Mouse (Mus musculus) c-Kit-positive CD71-negative TER-119-negative erythroid progenitor cells, embryonic 14.5 days (primary cell): Measurements from ENCODE around the gene Tnik.

Experiments used
- DNase-seq: peaks from one replicate; pipeline ENCODE4 v3.0.0-alpha.2; 2013; ENCODE audit warnings: low read depth

The Tnik gene

DNA sequence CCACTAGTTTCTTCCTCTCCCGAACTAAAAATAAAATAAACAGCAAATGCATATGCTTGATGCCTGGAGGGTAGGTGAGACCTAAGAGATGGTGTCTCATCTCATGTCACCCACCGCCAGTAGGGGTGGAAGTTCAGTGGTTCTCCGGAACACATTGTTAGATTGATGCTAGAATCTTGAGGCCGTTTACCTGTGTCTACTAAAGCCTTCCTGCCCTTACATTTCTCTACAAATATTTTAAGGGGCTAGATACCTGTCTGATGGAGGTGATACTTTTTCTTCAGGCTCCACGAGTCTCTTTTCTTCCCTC is 1.8 kb downstream of the Tnik start:
- no peak for DNase-seq

GRCm38 (mm10) chr3:28265183-28265582 is 2.2 kb downstream of the Tnik start:
- DNase-seq = no peak

DNA sequence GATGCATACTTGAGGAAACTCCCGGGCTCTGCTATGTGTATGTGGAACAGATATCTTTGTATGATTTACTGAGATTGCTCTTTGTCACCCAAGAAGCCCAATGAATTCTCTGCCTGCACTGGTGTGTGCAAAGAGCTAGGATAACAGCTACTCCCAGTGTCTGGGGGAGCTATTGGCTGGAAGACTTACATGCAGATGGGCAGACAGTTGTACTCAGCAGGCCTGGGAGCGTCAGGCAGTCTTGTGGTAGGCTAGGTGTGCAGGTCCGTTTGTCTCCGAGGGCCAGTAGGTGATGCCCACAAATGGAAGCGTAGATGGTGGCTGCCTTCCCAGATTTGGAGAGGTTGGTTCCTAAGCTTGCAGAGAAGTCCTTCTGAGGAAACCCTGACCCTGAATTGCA is 2.6 kb downstream of the Tnik start:
- DNase-seq = no peak

DNA sequence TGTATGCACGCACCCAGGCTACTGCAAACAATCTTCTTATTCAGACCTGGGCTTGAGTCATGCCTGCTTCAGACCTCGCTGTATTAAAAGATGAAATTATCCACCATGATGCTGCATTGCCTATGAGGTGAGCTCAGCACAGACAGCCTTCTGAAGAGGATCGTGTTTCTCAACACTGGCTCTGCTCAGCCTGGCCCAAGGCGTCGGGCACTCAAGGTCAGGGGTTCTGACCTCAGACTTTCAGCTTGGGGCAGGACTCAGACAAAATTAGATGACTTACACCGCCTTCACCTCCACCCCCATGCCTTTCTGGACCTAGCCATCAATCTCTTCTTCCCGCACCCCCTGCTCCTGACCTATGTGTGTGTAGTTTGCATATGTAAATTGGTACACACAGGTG is 4.2 kb downstream of the Tnik start:
- no peak for DNase-seq

DNA sequence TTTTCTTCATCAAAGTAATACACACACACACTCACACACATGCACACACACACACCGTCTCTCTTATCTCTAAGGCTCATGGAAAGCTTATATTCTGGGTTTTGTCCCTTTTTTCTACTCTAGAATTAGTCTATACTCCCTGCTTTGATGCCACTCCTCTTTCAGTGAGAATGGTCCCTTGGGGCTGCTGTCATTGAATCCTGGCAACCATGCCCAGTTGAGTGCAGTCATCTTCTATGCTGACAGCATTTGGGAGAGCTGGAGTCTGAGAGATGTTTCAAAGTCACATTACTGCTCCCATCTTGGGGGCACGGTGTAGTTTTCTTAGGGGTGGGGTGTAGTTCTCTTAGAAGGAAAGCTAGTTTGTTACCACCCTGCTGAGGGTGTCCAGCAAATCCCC is 6.7 kb downstream of the Tnik start:
- no peak for DNase-seq

- DNase-seq = no peak
Measured at GRCm38 (mm10) chr3:28271884-28272283, 8.9 kb downstream of the Tnik start.

GRCm38 (mm10) chr3:28274763-28275162 is 11.7 kb downstream of the Tnik start:
- no peak for DNase-seq

DNA sequence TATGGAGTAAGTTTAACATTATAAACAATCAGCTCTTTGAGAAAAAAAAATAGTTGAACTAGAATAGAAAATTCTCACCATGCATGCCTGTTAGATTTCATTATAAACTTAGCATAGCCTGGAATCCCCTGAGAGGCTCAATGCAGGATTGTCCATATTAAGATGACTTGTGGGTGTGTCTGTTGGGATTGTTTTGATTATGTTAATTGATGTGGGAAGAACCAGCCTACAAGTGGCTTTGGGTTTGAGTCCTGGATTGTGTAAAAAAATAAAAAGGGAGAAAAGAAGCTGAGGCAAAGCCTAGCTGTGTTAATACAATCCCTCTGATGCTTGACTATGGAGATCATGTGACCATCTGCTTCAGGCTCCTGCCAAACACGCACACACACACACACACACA is 26.7 kb downstream of the Tnik start:
- DNase-seq = no peak

GRCm38 (mm10) chr3:28301378-28301777 is 38.4 kb downstream of the Tnik start:
- peak; percentile 26 for DNase-seq

- no peak for DNase-seq
Measured at GRCm38 (mm10) chr3:28303915-28304314, 40.9 kb downstream of the Tnik start.

GRCm38 (mm10) chr3:28306852-28307251 is 43.8 kb downstream of the Tnik start:
- no peak for DNase-seq

DNA sequence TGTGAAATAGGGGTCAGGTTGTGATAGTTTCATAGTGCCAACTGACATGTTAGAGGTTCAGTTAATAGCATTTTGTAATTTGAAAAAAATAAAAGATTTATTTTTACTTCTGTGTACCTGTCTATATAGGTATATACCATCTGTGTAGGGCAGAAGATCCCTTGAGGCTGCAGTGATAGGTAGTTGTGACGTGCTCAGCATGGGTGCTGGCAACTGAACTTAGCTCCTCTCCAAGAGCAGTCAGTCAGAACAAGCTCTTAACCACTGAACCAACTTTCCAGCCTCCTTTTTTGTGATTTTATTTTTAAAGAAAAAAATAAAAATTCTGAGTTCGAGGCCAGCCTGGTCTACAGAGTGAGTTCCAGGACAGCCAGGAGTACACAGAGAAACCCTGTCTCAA is 51.4 kb downstream of the Tnik start:
- no peak for DNase-seq

- DNase-seq = no peak
Measured at GRCm38 (mm10) chr3:28317339-28317738, 54.3 kb downstream of the Tnik start.

DNA sequence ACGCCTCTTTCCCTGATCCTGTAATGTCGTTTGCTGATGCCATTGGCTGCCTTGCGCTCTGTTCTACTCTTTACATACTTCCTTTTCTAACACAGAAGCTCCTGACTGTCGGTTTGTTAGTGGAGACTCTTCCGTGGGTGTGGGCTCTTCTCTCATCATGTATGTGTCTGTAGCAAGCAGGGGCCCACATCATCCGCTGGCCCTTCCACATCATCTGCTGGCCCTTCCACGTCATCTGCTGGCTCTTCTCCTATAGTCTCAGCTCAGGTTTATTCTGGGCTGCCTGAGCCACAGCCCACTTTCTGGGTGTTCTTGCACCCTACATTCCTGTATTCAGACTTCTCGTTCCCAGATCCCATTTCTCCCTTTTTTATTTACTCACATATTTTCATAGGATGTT is 58.6 kb downstream of the Tnik start:
- no peak for DNase-seq

DNA sequence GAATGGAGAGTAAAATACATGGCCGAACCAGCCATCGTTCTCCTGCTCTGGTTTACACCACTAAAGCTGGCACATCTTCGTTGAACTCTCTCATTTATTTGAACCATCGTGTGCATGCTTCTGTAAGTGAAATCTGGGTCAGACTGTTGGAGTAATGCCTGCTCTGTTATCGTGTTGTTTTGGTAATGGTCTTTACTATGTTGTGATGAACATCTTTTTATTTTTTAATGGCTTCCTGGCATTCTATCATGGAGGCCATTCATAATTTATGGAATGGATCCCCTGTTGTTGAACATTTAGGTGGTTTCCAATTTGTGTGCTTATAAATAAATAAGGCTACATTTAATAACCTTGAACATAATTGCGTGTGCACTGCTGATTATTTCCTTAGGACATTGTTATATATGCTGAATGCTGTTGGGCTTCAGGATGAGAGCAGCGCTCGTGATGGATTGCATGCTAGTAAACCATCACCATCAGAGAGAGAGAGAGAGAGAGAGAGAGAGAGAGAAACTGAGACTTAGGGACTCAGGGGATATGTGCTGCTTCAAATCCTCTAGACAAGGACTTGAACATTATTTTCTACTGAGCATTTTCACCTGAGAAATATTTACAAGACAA is 62.7 kb downstream of the Tnik start:
- DNase-seq = no peak

- no peak for DNase-seq
Measured at GRCm38 (mm10) chr3:28332316-28332715, 69.3 kb downstream of the Tnik start.

DNA sequence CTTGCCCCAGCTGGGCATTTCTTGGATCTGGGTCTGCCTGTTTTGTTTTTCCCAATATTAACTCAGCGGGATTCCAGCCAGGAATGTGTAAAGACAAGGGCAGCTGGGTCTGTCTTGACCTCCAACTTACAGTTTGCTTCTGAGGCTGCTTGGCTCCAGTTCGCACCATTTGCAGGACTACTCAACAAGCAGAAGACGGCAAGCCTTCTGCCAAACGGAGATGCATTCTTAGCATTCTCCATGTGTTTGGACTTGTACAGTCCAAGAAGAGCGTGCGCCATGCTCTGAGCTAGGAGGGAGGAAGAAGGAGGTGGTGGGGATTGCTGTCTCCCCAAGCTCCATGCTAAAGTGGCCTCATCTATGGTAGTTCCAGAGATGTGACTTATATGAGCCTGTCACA is 70.9 kb downstream of the Tnik start:
- DNase-seq = no peak

DNA sequence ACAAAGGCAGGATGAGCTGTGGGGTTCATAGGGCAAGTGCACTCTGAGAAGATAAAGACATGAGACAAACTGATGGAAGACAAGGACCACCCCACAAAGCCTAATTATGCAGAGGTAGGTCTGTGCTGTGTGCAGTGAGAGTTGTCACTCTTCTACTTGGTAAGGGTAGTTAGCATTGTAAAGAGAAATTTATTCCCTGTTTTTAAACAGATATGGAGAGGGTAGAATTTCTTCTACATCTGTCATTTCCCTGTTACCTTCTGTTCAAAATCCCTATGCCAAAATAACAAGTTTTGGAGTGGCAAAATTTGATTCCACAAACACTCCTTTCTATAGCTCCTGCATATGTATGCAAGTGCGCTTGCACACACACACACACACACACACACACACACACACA is 71.5 kb downstream of the Tnik start:
- no peak for DNase-seq

DNA sequence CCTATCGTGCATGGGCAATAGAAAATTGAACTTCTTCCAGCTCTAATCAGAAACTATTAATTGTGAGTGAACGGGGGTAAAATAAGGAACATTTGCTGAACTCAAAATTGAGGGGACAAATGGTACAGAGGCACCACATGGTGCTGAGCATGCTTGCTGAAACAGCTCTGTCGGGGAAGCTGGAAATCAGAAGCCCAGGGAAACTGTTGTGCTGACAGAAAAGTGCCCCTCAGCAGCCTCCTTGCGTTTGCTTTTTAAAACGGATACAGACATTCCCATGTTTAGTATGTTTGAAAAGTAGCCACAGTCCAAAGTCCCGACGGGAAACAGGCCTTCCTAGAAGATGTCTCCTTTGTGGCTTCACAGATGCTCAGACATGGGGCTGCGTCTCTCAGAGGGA is 77.1 kb downstream of the Tnik start:
- no peak for DNase-seq

GRCm38 (mm10) chr3:28343204-28343603 is 80.2 kb downstream of the Tnik start:
- no peak for DNase-seq

DNA sequence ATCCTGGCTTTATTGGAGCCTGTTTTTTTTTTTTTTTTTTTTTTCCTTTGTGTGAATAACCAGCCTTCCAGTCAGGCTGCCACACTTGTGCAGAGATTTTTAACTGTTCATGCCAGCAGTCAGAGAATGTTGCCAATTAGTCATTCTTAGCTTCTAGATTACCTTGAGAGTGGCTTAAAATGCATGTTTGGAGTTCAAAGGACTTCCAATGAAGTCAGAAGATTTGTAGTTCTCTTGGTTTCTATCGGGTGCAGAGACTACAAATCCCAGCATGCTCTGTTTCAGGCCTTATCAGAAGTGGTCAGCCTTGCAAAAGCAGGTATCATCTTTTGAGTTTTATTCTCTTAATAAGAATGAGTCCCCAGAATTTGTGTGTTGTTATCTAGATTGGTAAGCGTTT is 80.6 kb downstream of the Tnik start:
- DNase-seq = no peak

DNA sequence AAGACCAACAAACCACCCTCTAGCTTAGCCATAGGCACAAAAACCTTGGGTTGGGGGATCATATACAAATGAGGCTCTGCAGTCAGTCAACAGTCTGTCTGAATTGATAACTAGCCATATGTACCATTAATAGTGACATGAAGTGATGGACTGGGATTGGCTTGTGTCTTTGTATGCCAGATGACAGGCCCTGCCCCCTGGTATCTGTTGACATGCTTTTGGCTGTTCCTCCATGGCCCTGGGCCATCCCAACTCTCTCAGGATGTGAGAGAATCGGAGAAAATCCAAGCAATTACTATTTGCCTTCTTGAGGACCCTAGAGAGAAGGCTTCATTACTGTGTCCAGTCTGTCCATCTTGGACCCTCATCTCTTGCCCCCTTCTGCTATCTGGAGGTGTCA is 82.4 kb downstream of the Tnik start:
- DNase-seq = no peak

GRCm38 (mm10) chr3:28345961-28346360 is 82.9 kb downstream of the Tnik start:
- DNase-seq = no peak

DNA sequence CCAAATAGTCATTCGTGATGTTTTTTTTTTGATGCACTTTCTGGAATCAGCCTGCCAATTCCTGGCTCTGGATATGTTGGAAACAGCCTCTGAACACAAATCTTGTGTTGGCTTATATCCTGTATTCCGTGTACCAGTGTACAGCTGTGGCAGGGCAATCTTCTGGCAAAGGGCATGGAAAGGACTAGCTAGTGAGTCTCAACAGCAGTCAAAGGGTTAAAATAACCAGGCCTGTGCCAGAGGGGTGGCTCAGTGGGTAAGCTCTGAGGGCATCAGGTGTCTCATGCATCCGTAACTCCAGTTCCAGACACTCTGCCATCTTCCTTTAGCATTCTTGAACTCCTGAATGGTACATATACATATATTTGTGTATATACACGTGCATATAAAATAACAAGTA is 83.5 kb downstream of the Tnik start:
- DNase-seq = no peak

- DNase-seq = no peak
Measured at GRCm38 (mm10) chr3:28348746-28349145, 85.7 kb downstream of the Tnik start.
